Mouse (Mus musculus) adrenal gland, postnatal 4 days (tissue): Measurements from ENCODE around the gene Npas3. TPM values are rescaled to one million over a fixed set of nuclear protein-coding genes. Genes with fewer than 3 reads are reported as not detected.

ENCODE experiments used
- DNase-seq, 2 experiments: peaks; one replicate each; pipeline ENCODE4 v3.0.0; 2021 to 2022; ENCODE audit warnings: low spot score in 2 of 2, mixed read lengths in 2 of 2
- total RNA-seq, 2 experiments: library from RNA; stranded (reverse); gene quantifications; 2 replicates each; pipeline ENCODE4 v1.2.3; 2021

The Npas3 gene
- total RNA-seq, 2 experiments from 2014 or later: 3.4 to 5.0 TPM

DNA sequence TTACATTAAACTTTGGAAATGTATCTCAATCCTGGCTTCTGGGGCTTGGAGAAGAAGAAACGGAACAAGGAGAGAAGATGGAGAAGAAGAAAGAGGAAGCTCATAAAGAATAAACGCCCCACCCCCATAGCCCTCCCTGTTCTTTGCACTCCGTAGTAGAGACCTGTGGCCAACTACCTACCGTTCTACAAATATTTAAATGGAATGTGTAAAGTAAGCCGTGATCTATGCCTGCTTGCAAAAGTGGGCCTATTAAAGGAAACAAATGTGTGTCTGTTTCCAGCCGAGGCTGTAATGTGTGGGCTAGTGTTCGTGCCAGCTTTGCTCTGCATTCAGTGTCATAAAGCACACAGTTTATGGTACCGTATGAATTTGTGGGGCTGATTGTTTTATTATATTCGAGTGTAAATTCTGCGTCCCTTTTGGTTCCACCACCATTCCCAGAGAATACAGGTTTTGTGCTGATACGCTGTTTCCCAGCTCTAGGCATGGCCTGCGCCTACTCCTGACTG is 597.7 kb downstream of the Npas3 start:
- DNase-seq: no peak

DNA sequence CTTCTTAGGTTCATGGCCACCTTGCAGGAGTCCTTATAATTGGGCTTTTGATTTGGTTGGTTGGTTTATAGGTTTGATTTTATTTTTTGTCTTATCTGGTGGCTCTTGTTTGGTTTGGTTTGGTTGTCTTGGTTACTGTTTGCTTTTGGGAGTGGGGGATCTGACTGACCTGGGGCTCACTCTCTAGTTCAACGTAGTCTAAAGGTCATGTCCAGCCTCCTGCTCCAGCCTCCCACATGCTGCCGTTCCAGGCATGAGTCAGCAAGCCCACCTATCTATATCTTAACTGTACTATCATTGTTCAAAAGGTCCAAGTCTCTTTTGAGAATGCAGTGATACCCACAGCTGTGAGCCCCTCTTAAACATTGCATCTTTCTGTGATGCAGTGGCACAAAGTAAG is 600.8 kb downstream of the Npas3 start:
- DNase-seq: no peak

DNA sequence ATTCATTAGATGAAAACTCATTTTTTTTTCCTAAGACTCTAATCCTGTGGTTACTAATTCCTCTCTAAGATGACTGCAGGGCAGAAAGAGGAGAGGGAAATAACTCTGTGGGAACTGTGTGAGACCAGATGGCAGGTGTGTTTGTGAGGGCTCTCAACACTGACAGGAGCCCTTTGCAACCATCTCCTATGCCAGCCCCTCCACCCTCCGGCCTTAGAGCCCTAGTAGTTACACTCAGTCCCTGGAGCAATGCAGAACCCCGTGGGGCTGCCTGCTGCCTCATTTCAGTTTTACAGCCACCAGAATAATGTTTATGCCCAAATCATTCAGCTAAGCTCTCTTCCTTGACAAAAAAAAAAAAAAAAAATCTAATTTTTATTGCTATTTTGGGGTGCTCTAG is 604.0 kb downstream of the Npas3 start:
- no peak for DNase-seq

DNA sequence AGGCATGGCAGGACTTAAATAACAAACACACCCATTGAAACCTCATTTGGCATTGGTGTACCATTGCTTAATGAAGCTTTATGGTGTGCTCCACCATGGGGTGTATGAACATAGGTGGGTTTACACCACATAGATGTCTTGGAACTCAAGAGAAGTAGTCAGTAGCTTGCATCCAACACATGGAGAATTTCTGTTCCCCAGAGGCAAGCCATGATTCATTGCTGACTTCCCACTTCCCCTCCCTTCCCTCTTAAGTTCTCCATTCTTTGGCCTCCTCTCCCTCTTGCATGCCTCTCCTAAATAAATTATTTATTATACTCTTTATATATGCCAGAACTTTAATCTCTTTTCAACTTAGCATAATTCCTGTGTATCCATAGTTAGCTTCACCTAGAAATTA is 611.7 kb downstream of the Npas3 start:
- no peak for DNase-seq

DNA sequence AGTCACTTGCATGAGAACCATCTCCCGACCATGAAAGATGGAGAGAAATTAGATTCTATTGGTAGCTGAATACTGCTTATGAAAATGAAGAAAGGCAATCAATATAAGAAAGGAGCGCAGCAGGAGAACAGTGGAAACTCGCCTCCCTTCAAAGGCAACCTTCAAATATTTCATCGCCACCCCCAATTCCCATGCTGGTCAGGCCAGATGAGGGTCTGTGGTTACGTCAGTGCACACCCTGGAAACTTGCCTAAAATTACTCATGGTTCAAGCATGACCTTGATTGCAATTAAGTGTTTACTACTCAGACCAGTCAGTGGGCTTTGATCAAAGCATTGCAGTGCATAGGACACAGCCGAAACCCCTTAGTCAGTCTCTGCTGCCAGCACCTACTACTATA is 613.8 kb downstream of the Npas3 start:
- no peak for DNase-seq

GRCm38 (mm10) chr12:53864436-53865136 is 616.1 kb downstream of the Npas3 start:
- DNase-seq: no peak

GRCm38 (mm10) chr12:53865691-53866090 is 617.2 kb downstream of the Npas3 start:
- DNase-seq: no peak

DNA sequence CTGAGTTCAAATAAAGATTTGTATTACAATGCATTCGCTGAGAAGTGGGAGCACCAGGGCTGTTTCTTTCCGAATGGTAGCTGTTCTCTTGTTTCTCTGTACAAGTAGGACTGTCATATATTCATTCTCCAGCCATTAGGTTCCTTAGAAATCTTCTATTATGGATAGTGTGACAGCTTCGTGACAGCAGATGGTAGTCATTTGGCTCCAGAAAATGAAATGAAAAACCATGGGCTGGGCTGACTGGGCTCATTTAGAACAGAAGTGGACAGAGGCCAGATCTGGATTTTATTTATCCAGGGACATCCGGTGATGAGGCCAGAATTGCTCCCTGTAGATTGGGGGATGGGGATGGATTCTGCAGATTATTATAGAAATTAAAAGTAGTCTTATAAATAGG is 621.5 kb downstream of the Npas3 start:
- DNase-seq: no peak

- DNase-seq: no peak
Observed at GRCm38 (mm10) chr12:53875226-53875625, 626.7 kb downstream of the Npas3 start.

GRCm38 (mm10) chr12:53876693-53877092 is 628.2 kb downstream of the Npas3 start:
- DNase-seq: no peak

DNA sequence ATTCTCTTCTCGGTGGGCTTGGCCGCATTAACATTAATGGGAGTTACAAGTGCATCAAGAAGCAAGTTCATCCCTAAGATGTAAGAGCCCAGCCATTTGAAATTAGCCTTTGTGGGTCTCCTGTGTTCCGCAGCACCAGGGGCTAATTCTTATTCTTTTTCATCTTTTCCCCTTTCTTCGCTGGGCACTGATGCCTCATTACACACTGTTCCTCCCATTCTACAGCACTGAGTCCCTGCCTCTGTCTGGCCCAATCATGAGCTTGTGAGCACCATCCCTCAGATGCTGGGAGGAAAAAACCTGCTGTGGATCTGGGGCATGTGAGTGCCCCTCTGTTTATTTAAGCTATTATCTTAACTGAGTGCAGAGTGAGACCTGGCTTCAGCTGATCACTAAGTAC is 633.2 kb downstream of the Npas3 start:
- no peak for DNase-seq

DNA sequence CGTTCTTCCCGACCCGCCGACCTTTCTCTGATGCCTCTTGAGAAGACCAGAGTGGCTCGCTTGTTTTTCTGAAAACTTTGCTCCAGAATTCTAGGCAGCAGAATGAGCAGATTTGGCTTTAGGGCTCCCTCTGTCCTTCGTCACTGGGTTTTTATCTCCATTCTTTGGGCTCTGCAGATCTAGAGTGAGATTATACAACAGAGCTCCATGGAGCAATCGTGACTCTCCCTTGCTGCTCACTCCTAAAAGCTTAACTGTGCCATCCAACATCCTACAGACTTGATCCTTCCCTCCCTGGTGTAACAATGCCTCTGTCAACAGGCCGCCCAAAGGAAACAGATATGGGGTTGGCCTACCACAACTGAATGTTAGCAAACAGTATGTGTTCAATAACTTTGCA is 634.4 kb downstream of the Npas3 start:
- DNase-seq: no peak

GRCm38 (mm10) chr12:53888624-53889023 is 640.1 kb downstream of the Npas3 start:
- DNase-seq: no peak

GRCm38 (mm10) chr12:53895909-53896308 is 647.4 kb downstream of the Npas3 start:
- DNase-seq: no peak

GRCm38 (mm10) chr12:53908761-53909160 is 660.3 kb downstream of the Npas3 start:
- no peak for DNase-seq

GRCm38 (mm10) chr12:53910192-53910591 is 661.7 kb downstream of the Npas3 start:
- no peak for DNase-seq

- DNase-seq: no peak
Observed at GRCm38 (mm10) chr12:53922153-53922552, 673.7 kb downstream of the Npas3 start.

GRCm38 (mm10) chr12:53948826-53949225 is 700.3 kb downstream of the Npas3 start:
- no peak for DNase-seq

DNA sequence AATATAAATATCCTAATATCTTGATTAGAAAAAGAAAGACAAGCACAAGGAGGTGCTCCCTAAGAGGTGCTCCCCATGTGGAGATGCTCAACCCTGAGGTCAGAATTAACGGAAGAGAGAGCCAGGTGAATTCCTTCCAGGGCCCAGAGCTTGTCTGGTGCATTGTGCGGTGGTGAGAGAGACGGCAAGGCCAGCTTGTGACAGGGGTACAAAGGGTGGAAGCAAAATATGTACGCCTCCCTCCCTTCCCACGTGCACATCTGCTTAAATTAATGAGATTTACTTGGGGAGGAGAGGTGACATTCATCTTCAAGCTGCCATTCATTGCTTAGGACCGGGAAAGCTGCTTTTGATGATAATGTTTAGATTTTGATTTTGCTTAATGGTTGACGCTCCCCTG is 713.5 kb downstream of the Npas3 start:
- no peak for DNase-seq

- DNase-seq: no peak
Observed at GRCm38 (mm10) chr12:53963534-53963933, 715.1 kb downstream of the Npas3 start.

DNA sequence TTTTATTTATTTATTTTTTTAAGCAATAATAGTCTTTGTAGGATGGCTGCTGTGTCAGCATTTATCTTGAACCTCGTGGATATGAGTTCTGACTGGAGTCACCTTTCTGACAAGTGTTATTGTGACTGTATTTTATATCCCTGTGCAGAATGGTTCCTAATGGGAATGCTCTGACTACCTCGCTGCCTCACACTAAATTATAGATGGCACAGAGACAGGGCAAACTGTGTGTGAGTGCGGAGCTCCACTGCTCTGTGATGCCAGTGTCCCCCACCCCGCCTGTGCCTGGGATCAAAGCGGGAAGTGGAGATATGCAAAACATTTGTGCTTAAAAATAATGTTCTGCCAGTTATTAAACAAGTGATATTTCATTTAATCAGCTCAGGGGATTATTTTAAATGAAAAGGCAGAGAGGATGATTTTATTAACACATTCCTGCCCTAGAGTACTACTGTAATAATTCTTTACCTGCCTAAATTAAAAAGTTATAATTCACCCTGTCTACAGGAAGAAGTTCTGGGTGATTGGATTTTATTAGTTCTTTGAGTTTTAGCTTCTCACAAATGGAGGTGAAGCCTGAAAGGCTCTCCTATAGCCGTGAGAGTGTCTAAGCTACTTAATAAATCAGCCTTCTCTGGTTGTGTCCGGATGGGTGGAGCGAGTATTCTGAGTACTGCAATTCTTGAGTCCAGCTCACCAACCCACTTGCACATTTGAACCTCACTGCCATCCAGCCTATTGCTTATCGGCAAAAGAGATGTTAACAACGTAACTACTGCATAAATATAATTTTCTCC is 721.1 kb downstream of the Npas3 start:
- DNase-seq: no peak

- no peak for DNase-seq
Observed at GRCm38 (mm10) chr12:53970721-53971120, 722.2 kb downstream of the Npas3 start.

DNA sequence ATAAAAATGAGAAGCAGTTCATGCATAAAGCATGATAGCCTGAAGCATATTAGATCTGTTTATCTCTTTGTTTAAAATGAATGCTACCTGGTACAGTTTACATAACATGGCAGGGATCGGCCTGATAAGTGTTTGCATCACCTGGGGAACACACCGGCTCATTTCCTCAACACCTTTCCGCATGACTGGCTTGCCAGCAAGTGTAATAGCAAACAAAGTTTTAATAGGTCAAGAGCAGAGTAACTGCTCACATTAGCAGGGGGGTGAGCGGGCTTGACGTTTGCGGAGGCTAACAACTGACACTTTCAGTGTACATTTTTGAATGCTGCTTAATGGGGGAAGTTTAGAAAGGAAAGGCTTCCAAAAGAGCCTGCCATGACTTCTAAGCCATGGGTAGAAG is 724.9 kb downstream of the Npas3 start:
- no peak for DNase-seq
